ENCODE assay signal across 8 mouse cellular contexts in the genomic region with DNA sequence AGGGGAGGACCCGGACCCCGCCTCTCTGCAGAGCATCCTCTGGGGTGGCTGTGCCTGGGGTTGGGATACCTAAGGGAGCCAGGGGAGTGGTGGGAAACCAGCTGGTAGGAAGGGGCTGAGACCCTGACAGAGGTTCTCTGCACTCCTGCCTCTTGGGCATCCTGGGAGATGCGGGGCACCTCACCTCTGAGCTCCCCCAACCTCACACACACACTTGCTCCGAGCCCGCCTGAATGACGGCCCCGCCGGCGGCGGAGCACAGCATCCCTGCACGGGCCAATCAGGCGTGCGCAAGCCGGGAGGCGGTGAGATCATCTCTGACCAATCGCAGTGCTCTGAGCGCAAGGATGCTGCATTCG. TPM values are rescaled to one million over a fixed set of nuclear protein-coding genes. Genes with fewer than 3 reads are reported as not detected.
DNase-seq lines count a peak whose midpoint lies in the region; ATAC-seq and TF ChIP-seq lines count a peak whose summit lies in the region.

No protein-coding gene starts in this region.

- no peaks in the 10 kb centered on the region for H3K9me3 ChIP-seq in neural tube, embryonic 15.5 days (replicated peaks)

- no peak for TF ChIP-seq EP300 in heart, adult 2 months (IDR thresholded peaks at IDR 0.05; ENCODE audit: insufficient read depth, low read depth, low read length)

- H3K36me3 ChIP-seq in heart, adult 2 months (ENCODE audit: control insufficient read depth, insufficient read depth, low read length): peaks cover 6% of the 10 kb centered on the region; the same call in 1 of the 2 replicates
- peaks cover 25% of the 10 kb centered on the region for H3K36me3 ChIP-seq in neural tube, embryonic 15.5 days

- WGBS in heart, adult 2 months: 37% methylated on average over 18 of the region's 18 CpGs
- WGBS in neural tube, embryonic 15.5 days: 8% methylated on average over 18 of the region's 18 CpGs

- no peak overlapping the region for H3K4me3 ChIP-seq in heart, adult 2 months
- H3K4me3 ChIP-seq in neural tube, embryonic 15.5 days (replicated peaks): peak overlapping the region; percentile 80

- H3K9ac ChIP-seq in heart, adult 2 months (ENCODE audit: low read depth, low read length): no peak overlapping the region
- H3K9ac ChIP-seq in neural tube, embryonic 15.5 days (replicated peaks): peak overlapping the region; percentile 94

- intact Hi-C loops in heart, adult 2 months (cut with DNase I): no loop called here
- intact Hi-C loops in left cerebral cortex, postnatal 10 days (cut with DNase I): no loop called here

- peak overlapping the region; percentile 76 for H3K4me2 ChIP-seq in neural tube, embryonic 15.5 days

- H3K4me1 ChIP-seq in heart, adult 2 months (ENCODE audit: control insufficient read depth, insufficient read depth, low read length): peaks cover 3% of the 10 kb centered on the region
- H3K4me1 ChIP-seq in neural tube, embryonic 15.5 days: peaks cover 51% of the 10 kb centered on the region

- H3K79me2 ChIP-seq in heart, adult 2 months (replicated peaks; ENCODE audit: control insufficient read depth, insufficient read depth, low read length): peaks cover 5% of the 10 kb centered on the region

- TF ChIP-seq CTCF in heart, adult 2 months (IDR thresholded peaks at IDR 0.05): no peak

- peak; percentile 94 for DNase-seq in heart, adult 11 months
- no peak for DNase-seq in heart, adult 2 months
- peak; percentile 91 to 92 for DNase-seq in cerebellum, postnatal 14 days
- peak; percentile 86 to 92 for DNase-seq in frontal cortex, postnatal 36 days (ENCODE audit: low spot score in 2 of 2)
- DNase-seq in left cerebral cortex, postnatal 10 days (ENCODE audit: extremely low spot score in 1 of 2, low spot score in 2 of 2): peak; percentile 80 to 83
- DNase-seq in testis, postnatal 10 days (ENCODE audit: low spot score): no peak
- DNase-seq in gastrocnemius, adult 18-20 months (ENCODE audit: low spot score): no peak

- peaks cover 2% of the 10 kb centered on the region; the same call in 1 of the 2 replicates for H3K27me3 ChIP-seq in heart, adult 2 months (ENCODE audit: control insufficient read depth, insufficient read depth, low read length)
- no peaks in the 10 kb centered on the region for H3K27me3 ChIP-seq in neural tube, embryonic 15.5 days (replicated peaks)

- H3K27ac ChIP-seq in heart, adult 2 months: no peak overlapping the region
- H3K27ac ChIP-seq in neural tube, embryonic 15.5 days (replicated peaks): peak overlapping the region; percentile 89

- no peak for TF ChIP-seq POLR2A in heart, adult 2 months (IDR thresholded peaks at IDR 0.05; ENCODE audit: insufficient read depth, low read depth, low read length)

- peak; percentile 94 for ATAC-seq in neural tube, embryonic 15.5 days (ENCODE audit: low FRiP score)

RNA-seq across cellular contexts. Expression of a gene that starts 1.3 kb away (rescaled TPM):
- total RNA-seq in heart, adult 2 months (2021): not detected
- polyA plus RNA-seq in heart, adult 2 months (2012; rRNA removed): not detected in 2 replicates
- total RNA-seq in left cerebral cortex, postnatal 10 days (2021): 1 to 10 TPM; 2.3 to 2.9 TPM
- polyA plus RNA-seq in neural tube, embryonic 15.5 days (2015; fragmentation: Nextera tagmentation; extraction: Ambion mirVana): 2.9 and 3.6 TPM in 2 replicates
- total RNA-seq in gastrocnemius, adult 18-20 months (2021): not detected

RNA-seq across cellular contexts. Expression of a gene that starts 14.9 kb away (rescaled TPM):
- total RNA-seq in heart, adult 2 months (2021): 1 to 10 TPM; 8.2 to 9.4 TPM
- 19.4 and 22.2 TPM in 2 replicates for polyA plus RNA-seq in heart, adult 2 months (2012; rRNA removed)
- total RNA-seq in left cerebral cortex, postnatal 10 days (2021): 10 to 100 TPM; 28.6 to 28.9 TPM
- 54.4 and 60.6 TPM in 2 replicates for polyA plus RNA-seq in neural tube, embryonic 15.5 days (2015; fragmentation: Nextera tagmentation; extraction: Ambion mirVana)
- total RNA-seq in gastrocnemius, adult 18-20 months (2021): 1 to 10 TPM; 4.1 to 4.8 TPM

RNA-seq across cellular contexts. Expression of a gene that starts 21.3 kb away (rescaled TPM):
- 10 to 100 TPM; 27.1 to 28.9 TPM for total RNA-seq in heart, adult 2 months (2021)
- polyA plus RNA-seq in heart, adult 2 months (2012; rRNA removed): 38.7 and 52.8 TPM in 2 replicates
- total RNA-seq in left cerebral cortex, postnatal 10 days (2021): 10 to 100 TPM; 33.0 to 37.3 TPM
- polyA plus RNA-seq in neural tube, embryonic 15.5 days (2015; fragmentation: Nextera tagmentation; extraction: Ambion mirVana): 50.1 and 51.5 TPM in 2 replicates
- total RNA-seq in gastrocnemius, adult 18-20 months (2021): 1 to 10 TPM; 5.7 to 7.3 TPM

RNA-seq across cellular contexts. Expression of a gene that starts 29.3 kb away (rescaled TPM):
- total RNA-seq in heart, adult 2 months (2021): 10 to 100 TPM; 21.0 to 25.3 TPM
- 42.3 and 49.3 TPM in 2 replicates for polyA plus RNA-seq in heart, adult 2 months (2012; rRNA removed)
- total RNA-seq in left cerebral cortex, postnatal 10 days (2021): 10 to 100 TPM; 89.3 to 92.5 TPM
- polyA plus RNA-seq in neural tube, embryonic 15.5 days (2015; fragmentation: Nextera tagmentation; extraction: Ambion mirVana): 63.0 and 82.4 TPM in 2 replicates
- 10 to 100 TPM; 19.3 to 19.9 TPM for total RNA-seq in gastrocnemius, adult 18-20 months (2021)

RNA-seq across cellular contexts. Expression of a gene that starts 33.3 kb away (rescaled TPM):
- total RNA-seq in heart, adult 2 months (2021): under 1 TPM; 0.10 to 0.11 TPM
- 0.61 and 0.98 TPM in 2 replicates for polyA plus RNA-seq in heart, adult 2 months (2012; rRNA removed)
- total RNA-seq in left cerebral cortex, postnatal 10 days (2021): under 1 TPM; 0.22 to 0.36 TPM
- 0.50 and 0.70 TPM in 2 replicates for polyA plus RNA-seq in neural tube, embryonic 15.5 days (2015; fragmentation: Nextera tagmentation; extraction: Ambion mirVana)
- under 1 TPM in 1 of 2 experiments, not detected in 1; 0.09 TPM for total RNA-seq in gastrocnemius, adult 18-20 months (2021)

Comparison
In these comparisons a context has a peak if more than half of its experiments do, and no peak if none do; other contexts are left out.
1. DNase-seq: peak in heart, adult 11 months (single experiment), cerebellum, postnatal 14 days (2 of 2), frontal cortex, postnatal 36 days (2 of 2) and left cerebral cortex, postnatal 10 days (2 of 2); none in heart, adult 2 months (0 of 2), testis, postnatal 10 days (single experiment) and gastrocnemius, adult 18-20 months (single experiment).